Mouse (Mus musculus) brain, embryonic 14.5 days (tissue): ENCODE results near the gene Rhbdd1. TPM values are rescaled to one million over a fixed set of nuclear protein-coding genes. Genes with fewer than 3 reads are reported as not detected.

Experiments
- DNase-seq: peaks from one replicate; pipeline ENCODE4 v3.0.0-alpha.2; 2011; ENCODE audit warnings: low read depth
- CTCF ChIP-seq: fragments of 200-500 bp; IDR thresholded peaks from 2 replicates; pipeline ENCODE4 v1.5.1; 2012; ENCODE audit warnings: inconsistent platforms, mild to moderate bottlenecking, moderate library complexity, borderline replicate concordance; ENCODE audit not compliant: insufficient read depth, insufficient read length; ENCODE audit errors: extremely low read depth
- POLR2A ChIP-seq: fragments of 200-500 bp; IDR thresholded peaks from 2 replicates; pipeline ENCODE4 v1.6.1; 2012; ENCODE audit warnings: mild to moderate bottlenecking, inconsistent platforms, borderline replicate concordance; ENCODE audit not compliant: poor library complexity, insufficient read depth, insufficient read length, severe bottlenecking; ENCODE audit errors: extremely low read depth
- polyA plus RNA-seq: library from polyadenylated mRNA; depleted of rRNA; stranded (reverse); fragments of >200 nt; gene quantifications from 2 replicates; pipeline ENCODE4 v1.2.3, GENCODE M21; 2012

Gene Rhbdd1
- polyA plus RNA-seq, 1 experiment = 4.5 TPM

DNA sequence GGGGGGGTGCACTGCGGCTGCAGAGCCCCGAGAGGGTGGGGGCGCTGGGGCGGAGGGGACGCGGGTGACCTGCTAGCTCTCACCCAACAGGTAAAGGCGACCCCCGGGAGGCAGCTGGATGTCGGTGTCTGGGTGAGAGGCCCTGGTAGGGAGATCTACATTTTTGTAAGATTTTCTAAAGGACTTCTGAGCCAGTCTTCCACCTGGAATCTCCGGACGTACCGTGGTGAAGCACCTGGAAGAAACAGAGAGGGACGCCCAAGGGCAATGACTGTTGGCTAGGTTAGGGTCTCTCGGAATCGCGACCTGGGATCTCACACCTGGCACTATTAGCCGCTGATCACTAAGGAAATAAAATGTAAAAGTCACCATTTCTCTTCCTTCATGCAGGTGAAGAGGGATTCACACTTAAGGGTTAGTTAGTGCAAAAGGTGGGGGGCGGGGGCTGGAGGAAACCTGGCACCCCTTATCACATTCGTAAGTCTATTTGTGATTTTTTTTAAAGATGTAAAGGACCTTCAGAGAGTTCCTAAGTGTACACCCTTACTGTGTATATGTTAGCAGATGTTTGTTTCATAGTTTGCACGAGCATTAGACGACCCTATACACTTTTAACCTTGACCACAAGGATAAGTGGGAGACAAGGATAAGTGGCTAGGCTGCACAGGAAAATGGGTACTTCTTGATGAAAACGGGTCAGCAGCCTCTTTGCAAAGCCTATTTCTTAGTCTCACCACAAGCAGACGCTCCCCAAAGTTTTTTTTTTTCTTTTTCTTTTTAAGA is 24.1 kb upstream of the Rhbdd1 start:
- no peak for DNase-seq
- TF ChIP-seq CTCF (no peak), POLR2A (no peak)

DNA sequence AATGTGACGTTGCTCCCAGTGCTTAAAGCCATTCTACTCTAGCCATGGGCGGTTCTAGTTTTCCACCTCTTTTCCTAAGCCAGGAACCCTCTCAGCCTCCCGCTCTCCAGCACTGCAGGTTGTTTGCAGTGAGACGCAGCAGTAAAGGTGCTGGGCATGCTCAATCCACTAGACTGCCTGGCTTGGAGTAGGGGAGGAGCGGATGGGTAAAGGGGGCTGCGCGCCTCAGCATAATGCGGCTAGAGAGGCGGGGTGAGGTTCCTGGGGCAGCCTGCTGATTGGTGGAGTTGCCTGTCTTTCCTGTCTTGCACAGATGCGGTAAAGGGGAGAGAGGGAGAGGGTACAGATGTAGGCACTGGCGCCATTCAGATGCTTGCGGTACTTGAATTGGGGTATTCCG is 23.5 kb upstream of the Rhbdd1 start:
- DNase-seq = peak; percentile 97
- peak; percentile 22; the same call in 1 of the 2 replicates for TF ChIP-seq POLR2A
- TF ChIP-seq CTCF = no peak

DNA sequence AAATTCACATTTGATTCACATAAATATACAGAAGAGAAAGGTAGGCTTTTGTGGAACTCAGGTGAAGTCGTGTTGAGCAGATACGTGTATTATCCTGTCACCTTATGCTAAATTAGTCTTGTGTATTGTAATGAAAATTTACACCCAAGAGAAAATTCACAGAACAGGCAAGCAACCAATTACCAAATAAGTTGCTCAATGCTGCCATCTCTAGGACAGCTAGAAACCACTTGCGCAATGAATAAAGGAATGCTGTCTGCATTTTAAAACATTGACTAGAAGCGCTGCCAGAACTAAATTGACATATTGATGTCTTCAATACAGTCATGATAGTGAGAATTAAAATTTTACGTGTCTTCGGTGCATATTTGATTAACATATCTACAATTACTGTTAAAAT is 22.1 kb upstream of the Rhbdd1 start:
- DNase-seq = peak; percentile 91
- TF ChIP-seq POLR2A = no peak
- TF ChIP-seq CTCF = peak; percentile 55; the same call in 1 of the 2 replicates

DNA sequence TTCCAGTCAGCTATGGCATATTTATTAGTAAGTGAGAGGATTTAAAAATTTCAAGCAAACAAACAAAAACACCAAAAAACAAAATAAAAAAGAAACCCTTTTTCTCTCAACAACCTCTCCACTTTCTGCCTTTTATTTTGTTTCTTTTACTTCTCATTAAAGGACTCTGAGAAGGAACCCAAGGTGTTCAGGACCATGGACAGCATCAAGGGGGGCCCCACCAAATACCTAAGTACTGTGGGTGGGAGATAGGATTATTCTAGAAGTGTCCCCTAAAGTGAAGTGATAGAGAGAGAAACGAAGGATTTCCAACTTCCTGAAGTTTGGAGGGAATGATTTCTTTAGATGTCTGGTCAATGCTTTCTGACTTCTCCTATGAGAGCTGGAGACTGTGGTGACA is 17.7 kb upstream of the Rhbdd1 start:
- no peak for TF ChIP-seq CTCF
- no peak for TF ChIP-seq POLR2A
- no peak for DNase-seq

DNA sequence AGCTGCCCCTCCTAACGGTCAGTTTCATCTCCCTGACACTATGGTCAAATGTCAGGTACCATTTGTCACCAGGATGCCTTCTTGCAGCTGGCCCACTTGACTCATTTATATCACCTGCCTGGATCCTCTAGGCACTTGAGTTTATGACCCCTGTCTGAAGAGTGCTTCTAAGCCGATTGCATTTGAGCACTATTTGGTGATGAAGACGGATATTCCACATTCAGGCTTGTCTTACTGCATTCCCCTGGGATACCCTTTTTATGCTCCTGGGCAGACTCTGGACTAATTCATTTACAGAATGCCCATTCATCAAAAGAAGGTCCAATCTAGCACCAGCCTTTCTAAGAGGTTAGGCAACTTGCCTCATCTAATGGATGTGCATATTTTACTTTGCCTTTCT is 11.8 kb upstream of the Rhbdd1 start:
- TF ChIP-seq POLR2A (no peak), CTCF (no peak)
- no peak for DNase-seq

DNA sequence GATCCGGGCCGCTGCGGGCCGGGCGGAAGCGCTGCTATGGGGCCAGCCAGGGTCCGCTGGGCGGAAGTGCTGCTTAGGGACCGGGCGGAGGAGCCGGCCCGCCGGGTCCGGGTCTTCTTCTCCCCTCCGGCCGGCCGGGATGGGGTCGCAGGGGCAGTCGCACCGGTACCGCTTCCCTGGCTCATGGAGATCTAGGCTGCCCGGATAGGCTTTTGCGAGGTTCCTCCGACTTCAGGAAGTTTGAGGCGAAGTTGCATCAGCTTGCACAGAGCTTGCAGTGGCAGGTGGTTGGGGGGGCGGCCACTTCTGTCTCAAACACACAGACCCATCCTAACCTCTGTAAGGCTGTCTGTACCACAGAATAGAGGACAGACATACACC is 484 bp downstream of the Rhbdd1 start:
- no peak for DNase-seq
- TF ChIP-seq POLR2A (no peak), CTCF (no peak)

DNA sequence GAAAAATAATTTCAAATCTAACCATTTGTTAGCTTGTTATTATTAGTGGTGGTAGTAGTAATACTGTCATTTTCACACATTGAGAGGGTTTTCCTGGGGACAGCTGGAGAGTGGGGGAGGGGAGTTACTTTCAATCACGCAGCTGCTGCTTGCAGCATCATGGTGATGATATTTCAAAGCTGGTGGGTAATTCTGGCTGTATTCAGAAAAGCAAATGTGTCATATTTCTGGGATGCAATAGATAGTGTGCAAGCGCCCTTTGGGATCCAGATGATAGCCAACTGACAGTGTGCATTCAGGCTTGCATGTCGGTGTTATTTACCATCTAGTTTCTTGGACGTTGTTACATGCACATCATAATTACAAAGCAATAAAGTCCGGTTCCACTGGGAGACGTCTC is 4.2 kb downstream of the Rhbdd1 start:
- no peak for TF ChIP-seq CTCF
- TF ChIP-seq POLR2A = no peak

DNA sequence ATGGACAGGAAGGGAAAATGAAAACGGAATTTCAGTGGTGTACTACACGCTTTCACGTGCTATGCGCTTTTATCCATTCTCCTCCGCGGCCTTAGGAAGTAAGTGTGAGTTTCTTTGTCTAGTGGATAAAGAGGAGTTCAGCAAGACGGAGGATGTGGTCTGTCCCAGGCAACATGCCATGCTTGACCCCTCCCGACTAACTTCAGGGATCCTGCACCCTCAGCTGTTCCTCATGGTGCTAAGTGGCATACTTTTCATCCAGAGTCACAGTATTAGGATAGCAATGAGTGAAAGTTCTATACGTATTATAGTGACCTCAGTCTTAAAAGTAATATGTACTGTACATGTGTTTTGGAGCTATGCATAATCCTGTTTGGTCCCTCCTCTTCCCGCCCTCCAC is 4.6 kb downstream of the Rhbdd1 start:
- TF ChIP-seq POLR2A (no peak), CTCF (no peak)
- no peak for DNase-seq

More for the DNA sequence above, 4.2 kb downstream of the Rhbdd1 start:
- peak; percentile 86 for DNase-seq

DNA sequence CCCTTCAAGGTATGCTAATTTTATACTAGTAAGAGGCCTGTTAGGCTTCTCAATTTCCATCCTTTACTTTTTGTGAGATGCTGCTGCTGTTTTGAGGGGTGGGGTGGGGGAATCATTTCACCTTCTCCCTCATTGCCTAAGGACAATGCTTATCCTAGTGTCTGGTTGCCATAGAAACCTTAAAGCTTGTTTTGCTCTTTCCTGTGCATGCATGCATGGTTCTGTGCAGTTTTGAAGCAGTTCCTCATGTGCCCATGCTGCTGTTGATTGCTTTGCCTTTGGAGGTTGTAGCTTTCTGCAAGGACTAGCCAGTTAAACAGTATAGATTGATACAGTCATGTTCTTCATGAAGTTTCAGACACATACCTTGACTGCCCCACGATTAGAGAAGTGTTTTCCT is 5.2 kb downstream of the Rhbdd1 start:
- peak; percentile 61 for DNase-seq
- TF ChIP-seq CTCF (no peak), POLR2A (no peak)

DNA sequence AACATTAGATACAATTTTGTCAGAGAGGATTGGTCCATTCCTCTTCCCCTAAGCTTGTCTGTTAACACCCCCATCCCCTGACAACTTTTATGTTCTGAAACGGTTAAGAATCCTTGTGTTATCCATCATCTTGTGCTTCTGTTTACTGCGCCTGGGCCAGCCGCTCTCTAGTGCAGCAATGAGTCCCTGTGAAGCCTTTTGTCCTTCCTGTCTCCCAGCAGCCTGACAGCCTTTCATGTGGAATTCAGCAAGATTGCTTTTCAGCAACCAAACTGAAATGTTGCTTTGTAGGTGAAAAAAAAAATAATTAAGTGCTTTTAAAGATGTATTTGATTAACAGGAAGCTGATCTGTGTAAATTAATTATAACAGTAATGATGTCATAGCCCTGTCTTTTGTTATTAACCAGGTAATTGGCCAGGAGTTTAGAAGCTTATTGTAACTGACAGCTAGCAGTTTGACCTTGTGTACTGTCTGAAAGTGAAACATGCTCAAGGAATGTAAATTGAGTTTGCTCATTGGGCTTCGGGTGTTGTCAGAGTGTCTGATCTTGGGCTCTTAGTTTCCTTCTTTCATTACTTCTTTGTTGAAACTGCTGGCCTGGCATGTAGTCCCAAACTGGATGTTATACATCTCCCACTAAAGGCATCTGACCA is 8.0 kb downstream of the Rhbdd1 start:
- peak; percentile 83 for DNase-seq
- no peak for TF ChIP-seq POLR2A
- TF ChIP-seq CTCF = no peak

DNA sequence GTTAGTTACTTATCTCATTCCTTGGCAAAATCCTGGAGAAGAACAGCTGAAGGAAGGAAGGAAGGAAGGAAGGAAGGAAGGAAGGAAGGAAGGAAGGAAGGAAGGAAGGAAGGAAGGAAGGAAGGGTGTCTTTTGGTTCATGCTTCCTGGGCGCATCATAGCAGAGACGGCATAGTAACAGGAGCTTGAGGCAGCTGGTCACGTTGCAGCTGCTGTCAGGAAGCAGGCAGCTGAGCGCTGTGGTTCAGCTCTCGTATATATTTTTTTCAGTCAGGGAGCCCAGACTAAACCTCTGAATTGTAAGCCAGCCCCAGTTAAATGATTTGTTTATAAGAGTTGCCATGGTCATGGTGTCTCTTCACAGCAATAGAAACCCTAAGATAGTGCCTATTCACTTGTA is 9.9 kb downstream of the Rhbdd1 start:
- no peak for DNase-seq
- TF ChIP-seq CTCF = no peak
- TF ChIP-seq POLR2A = no peak

DNA sequence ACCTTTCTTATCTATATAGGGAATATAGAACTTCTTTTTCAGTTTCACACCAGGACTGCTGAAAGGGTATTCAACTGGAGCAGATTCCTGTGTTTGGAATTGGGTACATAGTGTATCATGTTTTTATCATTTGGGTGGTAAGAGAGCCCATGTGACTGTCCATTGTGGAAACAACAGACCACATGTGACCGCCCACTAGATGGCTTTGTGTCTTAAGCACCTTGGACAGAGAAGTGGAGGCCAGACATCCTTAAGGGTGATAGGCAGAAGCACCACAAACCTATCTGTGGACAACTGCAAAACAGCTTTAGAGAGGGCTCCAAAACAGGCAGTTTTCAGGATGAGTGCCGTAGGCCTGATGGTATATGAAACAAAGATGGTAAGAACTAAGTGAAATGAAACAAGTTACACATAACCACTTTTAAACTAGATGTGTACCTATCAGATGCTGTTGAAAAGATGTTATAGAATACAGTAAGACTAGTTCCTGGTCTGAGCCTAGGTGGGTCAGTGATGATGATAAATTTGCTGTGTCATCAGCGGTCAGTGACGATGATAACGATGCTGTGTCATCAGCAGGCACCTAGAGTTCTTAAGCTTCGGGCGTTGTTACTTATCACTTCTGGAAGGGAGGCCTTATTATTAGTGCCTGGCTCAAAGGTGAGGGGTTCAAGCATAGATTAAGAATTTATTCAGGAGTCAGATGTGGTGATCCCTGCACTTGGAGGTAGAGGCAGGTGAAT is 12.0 kb downstream of the Rhbdd1 start:
- TF ChIP-seq POLR2A (no peak), CTCF (no peak)
- no peak for DNase-seq

DNA sequence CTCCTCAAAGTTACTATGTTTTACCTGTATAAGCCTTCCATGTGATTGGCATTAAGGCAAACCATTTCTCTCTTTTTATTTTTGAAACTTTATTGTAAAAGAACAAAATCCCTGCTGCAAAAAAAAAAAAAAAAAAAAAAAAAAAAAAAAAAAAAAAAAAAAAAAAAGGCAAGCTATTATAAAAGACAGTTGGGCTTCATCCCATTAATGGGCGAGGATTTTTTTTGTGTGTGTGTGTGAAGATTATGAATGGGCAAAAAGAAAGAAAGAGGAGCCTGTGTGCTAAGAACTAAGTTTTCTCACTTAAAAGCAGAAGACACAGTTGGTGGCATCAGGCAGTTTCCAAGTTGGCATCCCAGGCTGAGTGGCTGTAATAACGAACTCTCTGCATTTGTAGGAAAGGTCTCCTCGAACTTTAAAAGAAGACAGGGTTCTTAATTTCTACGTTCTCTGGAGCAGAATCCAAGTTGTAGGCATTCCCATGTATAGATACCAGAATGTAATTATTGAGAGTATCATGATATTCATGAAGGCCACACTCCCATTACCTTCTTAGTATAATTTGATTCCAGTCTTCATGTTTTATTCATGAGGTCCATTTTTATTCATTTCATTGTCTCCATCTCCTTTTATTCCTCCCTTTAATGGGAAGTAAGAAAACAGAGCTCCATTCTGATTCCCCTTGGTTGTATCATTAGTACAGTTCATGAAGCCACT is 13.1 kb downstream of the Rhbdd1 start:
- TF ChIP-seq CTCF = no peak
- no peak for TF ChIP-seq POLR2A
- peak; percentile 76 for DNase-seq

DNA sequence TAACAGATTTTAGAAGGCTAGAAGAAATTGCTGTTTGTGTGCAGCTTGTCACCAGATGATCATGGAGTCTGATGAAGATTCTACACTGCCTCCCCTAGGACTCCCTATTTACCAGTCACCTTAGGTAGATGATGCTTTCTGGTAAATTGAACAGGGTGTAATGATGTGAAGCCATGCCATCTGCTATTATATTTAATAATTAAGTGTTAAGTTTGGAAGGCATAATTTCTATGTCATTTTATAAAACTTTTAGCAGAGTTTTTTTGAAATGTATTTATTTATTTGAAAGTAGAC is 13.6 kb downstream of the Rhbdd1 start:
- TF ChIP-seq CTCF (no peak), POLR2A (no peak)
- no peak for DNase-seq

DNA sequence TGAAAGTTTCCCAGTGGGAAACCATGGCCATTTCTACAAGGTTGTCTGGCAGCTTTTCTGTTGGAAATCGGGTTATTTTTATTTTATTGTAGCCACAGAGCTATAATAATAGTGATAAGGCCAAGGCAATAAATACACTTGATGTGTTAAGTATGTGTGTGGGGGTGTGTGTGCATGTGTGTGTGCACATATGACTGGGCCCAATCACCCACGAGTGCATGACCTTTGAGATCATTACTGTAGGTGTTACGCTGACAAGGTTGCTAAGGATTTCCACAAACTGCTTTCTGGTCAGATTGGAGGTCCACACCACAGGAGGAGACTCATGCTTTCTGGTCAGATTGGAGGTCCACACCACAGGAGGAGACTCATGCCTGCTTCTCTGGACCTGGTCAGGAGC is 18.3 kb downstream of the Rhbdd1 start:
- DNase-seq = no peak
- TF ChIP-seq CTCF (no peak), POLR2A (no peak)
